Mouse (Mus musculus): ENCODE data around the gene Galntl6.

Galntl6 gene

DNA sequence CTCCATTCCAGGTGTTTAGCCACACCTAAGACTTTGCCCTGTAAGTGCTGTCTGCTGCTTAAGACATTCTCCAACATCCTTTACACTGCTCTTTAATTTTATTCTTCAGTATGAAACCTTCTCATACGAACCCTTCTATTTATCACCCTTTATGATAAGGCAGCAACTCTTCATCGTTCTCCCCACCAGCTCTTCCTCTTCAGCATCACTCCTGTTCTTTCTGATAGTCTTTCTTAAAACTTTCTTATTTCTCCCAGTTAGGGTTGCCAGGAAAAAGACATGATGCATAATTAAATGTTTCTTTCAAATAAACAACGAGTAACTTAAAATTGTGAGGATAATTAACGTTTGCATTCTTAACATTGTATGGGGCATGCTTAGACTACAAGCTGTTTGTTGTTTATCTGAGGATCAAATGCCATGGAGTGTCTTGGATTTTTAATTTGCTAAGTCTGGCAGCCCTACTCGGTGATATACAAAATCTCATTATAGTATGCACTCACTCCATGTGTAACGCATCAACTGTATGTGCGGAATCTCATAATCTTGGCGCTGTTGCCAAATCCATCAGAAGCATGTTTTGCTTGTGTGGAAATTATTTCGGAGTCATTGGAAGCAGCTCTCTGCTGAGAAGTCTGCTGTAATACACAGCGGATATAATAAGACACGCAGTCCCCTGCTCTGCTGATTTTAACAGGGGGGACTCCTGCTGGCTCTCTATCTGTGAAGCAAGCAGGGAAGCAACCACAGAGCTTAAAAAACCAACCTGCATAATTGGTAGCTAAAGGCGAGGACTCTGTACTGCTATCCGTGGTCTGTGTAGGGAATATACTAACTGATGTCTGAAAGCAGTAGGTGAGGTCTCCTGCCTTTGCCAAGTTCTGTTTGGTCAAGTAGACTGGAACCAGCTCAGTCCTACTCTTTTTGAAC lies 1069.7 kb downstream of the Galntl6 start:
- no peak for DNase-seq (ENCODE audit: low spot score)

DNA sequence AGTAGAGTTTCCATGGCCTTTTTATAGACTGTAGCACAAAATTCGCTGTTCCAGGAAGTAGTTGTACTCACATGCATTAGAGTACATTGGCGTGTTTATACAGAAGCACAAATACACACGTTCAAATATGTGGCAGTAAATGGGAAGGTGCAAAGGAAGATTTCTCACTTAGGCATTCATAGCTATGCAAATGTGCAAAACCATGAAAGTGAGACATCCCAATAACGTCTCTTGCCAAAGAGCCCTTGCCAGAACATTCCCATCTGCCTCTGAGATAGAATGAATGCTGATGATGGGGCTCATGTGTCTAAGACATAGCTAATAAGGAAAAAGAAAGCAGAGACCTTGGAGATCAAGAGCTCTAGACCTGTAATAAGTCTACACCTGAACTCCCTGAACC lies 1071.0 kb downstream of the Galntl6 start:
- no peak for DNase-seq (ENCODE audit: low spot score)

DNA sequence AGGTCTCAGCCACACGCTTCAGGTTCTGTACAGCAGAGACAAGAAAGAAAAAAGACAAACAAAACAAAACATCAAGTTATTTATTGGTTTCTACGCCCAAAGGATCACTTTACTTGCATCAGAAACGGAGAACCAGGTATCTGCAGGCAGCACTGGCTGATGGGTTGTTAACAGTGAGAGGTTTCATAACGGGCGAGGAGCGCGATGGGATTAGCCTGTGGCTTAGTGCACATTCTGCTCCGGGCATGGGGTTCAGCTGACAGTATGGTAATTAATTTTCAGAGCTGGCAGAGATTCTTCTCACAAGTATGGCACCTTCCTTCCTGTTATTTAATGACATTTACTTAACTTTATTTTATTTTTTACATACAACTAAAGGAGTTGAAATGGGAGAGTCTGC lies 1075.1 kb downstream of the Galntl6 start:
- no peak for DNase-seq (ENCODE audit: low spot score)

DNA sequence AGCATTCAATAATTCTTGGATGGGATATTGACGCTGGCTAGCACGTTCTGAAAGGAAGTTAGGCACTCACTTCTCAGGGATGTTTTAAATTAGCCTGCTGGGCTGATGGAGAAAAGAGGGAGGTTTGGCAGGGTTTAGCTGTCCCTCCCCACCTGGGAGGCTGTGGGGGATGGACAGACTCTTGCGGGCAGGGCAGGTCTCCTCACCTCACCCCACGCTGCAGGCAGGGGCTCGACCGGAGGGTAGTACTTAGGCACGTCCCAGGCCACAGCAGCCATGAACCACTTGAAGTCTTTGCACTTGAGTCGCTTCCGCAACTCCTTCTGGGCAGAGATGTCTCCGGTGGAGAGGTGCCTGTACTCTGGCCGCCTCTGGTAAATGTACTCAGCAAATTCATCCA lies 1075.5 kb downstream of the Galntl6 start:
- DNase-seq (ENCODE audit: low spot score) = no peak

DNA sequence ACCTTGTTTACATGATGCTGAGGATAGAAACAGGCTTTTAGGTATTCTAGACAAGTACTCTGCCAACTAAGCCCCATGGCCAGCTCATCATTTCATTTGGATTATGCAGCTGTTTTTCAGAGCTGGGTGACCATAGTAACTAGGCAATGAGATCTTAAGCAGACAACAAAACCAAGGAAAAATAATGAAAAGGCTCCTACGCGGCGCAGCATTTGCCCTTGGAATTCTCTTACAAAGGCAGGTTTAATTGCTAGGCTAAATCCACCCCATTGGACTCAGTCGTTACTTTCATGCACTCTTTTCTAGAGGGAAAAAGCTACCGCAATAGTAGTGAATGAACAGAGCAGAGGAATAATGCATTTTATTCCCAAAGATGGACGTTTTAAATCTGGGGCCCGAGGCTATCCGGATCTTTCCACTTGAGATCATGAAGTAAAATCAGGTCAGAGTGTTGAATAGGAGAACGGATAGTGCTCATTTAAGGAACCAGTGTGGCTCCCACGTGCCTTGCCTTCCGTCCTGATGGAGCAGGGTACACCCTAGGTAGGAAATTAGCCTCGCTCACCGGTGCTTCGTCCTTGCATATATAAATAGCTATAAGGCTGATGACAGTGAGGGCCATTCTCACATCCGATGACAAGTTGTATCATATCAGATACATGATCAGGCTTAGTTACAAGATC lies 1076.1 kb downstream of the Galntl6 start:
- no peak for DNase-seq (ENCODE audit: low spot score)

DNA sequence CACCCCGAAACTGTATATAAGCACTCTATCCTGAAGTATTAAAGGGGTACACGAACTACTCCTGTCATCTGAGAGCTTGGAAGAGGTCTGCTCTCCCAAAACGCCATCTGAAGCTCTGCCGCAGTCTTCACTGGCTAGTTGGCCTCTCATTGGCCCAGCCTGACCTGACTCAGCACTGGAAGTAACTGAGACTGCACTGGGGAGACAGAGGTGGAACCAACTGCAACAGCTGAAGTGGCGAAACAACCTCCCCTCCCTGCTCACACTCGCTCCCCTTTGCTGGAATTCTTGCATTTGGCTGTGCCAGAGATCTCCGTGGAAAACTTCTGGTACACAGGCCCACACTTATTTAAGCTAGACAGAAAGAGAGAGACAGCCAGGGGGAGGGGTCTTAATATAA lies 1089.3 kb downstream of the Galntl6 start:
- no peak for DNase-seq (ENCODE audit: low spot score)

DNA sequence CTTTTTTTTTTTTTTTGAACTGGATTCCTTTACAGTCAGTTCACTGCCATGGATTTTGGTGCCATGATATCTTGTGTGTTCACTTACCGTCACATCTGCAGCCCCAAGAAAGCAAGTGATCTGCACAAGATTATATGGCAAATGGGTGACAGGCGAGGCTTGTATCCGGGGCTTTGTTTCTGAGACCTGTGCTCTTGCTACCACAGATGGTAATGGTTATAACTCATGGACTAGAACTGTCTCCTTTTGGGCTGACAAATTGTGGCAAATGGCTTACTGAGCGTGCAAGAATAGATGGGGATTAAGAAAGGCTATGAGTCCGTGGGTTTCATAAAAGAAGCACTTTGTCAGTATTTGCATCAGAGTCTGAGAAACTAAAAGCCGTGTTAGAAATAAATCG lies 1096.4 kb downstream of the Galntl6 start:
- no peak for DNase-seq (ENCODE audit: low spot score)

DNA sequence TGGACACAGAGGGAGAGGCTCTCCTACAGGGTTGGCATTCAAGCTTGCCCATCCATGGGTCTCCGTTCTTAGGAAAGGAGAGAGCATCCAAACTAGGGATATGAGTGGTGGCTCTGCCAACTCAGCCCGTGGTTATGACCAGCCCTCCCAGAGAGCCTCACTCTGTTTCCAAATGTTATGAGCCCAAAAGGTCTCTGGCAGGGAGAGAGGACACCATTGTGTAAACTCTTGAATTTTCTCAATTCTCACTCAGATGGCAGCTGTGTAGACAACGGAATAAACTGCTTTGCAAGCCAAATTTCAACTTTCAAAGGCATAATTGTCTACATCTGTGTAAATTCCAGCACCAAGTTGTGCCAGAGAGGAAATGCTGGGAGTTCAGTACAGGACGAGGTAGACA lies 1105.4 kb downstream of the Galntl6 start:
- DNase-seq (ENCODE audit: low spot score) = no peak

DNA sequence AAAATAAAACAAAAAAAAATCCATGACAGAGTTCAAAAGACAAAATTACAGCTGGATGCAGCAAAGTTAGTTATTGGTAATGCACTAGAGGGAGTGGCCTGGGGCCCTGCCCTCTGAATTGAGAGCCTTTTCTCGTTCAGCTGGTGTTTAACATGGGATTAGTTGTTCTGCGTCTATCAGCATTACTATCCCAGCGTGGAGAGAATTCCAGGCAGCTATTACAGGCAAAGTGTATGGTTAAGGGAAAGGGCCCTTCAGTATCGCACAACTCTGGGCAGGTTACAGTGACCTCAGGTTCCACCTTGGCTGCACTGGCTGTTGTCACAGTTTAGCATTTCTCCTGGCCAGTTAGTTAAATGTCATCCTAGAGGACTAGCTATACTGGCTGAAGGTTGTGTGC lies 1107.3 kb downstream of the Galntl6 start:
- DNase-seq (ENCODE audit: low spot score) = no peak

DNA sequence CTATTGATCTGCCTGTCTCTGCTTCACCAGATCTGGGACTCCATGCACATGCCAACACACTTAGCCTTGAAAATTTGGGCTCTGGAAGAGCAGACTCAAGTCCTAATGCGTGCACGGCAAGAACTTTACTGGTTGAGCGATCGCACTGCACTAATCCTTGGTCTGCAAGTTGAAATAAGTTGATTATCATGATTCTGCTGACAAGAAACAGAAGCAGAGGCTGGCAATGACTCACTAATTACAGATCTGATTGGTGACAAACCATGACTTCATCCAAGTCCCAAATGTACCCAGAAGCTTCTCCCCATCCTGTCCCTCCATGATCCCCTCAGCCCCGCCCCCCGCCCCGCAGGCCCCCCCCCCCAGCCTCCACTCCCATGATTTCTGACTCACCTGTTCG lies 1108.6 kb downstream of the Galntl6 start:
- DNase-seq (ENCODE audit: low spot score) = no peak

DNA sequence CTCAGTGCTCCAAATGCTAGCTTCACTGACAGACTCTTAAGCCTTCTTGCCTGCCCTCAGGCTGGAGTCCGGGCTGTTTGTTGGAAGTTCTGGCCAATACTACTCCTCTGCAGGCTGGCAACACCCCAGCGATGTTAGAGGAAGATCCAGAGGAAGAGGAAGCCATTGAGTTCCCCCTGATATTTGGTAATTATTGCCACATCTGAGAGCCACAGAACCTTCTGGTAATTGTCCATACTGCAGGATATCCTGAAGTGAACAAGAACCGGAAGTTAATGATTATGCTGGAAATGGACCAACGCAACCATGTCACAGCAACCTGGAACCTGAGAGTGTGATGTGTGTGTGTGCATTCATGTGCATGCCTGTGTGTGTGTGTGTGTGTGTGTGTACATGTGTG lies 1111.2 kb downstream of the Galntl6 start:
- DNase-seq (ENCODE audit: low spot score) = no peak

DNA sequence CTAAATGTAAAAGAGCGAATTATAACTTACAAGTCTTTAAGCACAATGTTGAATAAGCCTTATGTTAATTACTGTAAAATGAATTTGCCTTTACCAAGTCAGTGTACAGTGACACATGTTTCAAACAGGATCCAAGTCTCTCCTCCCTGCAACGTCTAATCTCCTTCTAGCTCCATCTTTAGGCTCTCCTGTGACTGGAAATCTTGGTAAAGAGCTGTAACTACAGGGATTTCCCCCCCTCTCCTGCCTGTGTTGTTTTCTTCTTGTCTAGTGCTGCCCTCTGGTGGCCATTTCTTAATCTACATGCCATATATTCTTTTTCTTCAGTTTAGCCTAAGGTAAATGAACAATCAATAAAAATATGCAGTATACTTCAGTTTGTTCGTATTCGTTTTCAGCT lies 1112.1 kb downstream of the Galntl6 start:
- peak; percentile 10 for DNase-seq (ENCODE audit: low spot score)

DNA sequence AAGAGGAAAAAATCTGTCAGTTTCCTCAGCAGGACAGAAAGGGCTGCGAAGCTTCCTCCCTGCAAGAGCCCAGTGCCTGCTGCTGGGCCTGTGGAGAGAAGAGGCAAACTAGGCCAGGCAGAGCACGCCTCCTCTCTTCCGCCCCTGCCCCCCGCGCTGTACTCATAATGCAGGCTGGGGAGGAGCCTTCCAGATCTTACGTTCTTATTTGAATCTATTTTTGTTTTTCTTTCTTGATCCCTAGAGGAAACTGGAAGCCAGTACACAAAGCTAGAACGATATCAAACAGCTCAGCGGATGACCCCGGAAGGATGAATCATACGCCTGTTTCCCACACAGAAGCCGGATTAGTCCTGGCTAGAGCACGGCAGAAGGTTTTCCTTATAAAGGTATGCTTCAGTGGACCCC lies 1112.6 kb downstream of the Galntl6 start:
- DNase-seq (ENCODE audit: low spot score) = peak; percentile 35

DNA sequence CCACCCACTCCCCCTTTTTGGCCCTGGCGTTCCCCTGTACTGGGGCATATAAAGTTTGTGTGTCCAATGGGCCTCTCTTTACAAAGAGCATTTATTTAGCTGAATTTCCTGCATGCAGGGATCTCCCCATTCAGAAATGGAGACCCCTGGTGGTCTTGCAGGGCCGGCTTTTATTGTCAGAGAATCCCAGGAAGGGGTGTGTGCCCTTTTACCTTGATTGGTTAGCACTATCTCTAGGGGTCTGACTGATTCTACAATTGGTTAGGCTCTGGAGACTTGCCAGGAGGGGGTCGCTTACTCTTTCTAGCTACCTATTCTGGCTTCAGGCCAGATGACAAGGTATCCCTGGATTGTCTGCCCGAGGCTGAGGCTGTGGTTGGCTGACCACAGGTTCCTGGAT lies 1119.0 kb downstream of the Galntl6 start:
- no peak for DNase-seq (ENCODE audit: low spot score)

DNA sequence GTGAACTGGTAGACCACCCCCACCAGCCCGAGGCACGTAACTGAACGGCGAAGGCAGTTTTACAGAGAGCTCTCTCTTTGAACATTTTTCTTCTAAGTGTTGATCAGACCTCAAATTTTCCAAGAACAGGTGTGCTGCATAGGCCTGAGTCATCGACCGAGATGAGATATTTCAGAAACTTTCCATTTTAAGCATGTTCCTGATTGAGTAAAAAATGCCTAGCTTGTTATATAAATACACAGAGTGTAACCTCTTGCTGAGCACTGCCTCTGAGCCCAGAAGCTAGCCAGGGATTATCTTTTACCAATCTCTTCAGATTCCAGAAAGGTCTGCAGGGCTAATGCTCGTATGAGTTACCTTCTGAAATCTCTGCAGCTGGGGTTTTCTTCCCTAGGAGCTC lies 1120.2 kb downstream of the Galntl6 start:
- no peak for DNase-seq (ENCODE audit: low spot score)

DNA sequence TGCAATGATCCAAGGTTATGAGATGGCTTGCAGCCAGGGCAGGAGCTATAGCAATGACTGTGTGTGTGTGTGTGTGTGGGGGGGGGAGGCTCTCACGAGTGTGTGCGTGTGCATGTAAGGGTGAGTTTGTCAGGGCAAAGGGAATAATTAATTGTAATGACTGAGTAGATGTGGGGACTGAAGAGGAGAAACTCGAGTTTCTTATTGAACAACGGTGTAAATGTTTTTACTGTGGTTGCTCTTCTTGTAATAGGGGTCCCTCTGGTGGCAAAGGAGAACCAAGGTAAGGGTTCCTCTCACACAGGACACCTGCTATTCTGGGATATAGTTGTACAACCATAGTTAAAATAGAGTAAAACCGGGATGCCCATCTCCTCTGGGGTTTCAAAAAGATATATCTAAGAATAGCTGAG lies 1121.1 kb downstream of the Galntl6 start:
- DNase-seq (ENCODE audit: low spot score) = no peak

DNA sequence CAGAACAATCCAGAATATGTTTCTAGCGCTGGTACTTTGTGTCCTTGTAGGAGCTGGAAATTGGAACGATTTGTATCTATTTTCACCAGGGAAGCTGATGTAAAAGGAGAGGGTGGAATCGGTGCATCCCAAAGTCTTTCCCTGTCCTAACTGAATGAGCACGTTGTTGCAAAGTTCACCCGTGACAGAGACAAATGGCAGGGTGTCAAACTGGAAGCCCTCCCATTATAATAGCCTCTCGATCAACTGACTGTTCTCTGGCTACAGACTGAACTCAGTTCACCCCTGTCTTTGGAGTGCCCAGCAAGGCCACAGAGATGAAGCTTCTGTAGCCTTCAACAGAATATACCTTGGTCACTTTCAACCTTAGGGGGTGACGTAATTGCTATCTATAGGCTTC lies 1132.9 kb downstream of the Galntl6 start:
- no peak for DNase-seq (ENCODE audit: low spot score)

DNA sequence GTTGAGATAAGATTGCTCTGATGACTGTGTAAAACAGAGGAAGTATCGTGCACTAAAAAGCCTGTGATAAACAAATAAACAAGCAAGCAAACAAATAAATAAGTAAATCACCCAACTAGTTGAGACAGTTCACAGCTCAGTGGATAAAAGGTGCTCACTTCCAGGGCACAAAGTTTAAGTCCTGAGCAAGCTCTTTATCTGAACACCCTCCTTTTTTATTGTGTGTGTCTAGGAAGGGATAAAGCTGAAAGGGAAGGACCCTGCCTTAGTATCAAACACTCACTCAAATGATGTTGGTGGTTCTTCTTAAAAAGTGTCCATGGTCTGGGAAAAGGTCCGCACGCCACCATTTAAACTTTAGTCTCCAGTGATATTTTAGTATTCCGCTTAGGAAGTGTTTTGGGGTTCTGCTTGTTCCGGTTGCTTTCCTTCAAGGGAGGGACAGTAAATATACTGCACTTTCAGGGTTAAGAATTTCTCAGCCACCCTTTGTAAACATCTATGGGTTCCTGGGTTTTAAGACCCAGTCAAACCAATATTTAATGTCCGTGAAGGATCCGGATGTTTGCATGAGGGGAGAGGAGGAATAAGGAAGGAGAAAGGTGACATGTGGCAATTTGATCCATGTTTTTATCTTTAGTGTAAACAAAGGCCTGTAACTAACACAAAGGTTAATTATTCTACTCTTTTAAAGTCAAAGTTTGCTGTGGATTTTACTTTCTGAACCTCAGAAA lies 1134.3 kb downstream of the Galntl6 start:
- DNase-seq (ENCODE audit: low spot score) = no peak

DNA sequence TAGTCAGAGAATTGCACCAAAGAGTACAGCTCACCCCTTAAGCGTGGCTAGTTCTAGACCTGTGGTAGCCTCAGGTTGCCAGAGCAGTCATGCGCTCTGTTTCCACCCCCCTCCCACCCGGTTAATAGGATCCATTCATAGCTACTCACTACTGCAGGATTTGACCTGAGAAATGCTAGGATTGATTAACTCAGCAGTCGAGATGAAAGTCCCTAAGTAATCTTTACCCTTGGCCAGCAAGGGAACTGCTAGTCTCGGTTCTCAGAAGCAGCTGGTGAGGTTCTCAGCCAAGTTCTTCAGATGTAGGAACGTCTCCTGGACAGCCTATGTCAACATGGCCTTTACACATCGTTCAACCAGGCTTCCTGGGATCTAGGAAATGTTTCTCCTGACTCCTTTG lies 1135.7 kb downstream of the Galntl6 start:
- no peak for DNase-seq (ENCODE audit: low spot score)

DNA sequence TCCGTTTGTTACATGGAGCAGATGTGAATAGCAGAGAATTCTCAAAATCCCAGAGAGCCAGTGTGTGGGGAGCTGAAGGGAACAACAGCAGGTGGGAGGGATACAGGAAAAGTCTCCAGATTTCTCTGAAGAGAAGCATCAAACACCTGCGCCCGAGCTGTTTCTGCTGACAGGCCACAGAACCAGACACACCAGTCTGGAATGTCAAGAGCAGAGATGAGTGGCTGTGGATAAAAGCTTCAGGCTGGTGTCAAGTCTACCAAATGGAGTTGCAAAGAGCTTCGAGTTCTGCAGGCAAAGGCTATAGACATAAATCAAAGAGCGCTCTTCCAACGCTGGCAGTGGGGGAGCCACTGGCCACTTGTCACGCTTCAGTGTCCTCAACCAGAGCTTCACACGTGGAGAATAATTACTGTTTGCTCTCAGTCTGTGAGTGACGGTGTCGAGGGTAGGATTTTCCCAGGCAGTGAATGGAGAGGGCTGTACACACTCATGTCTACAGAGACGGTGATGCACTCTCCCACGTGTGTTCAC lies 1139.6 kb downstream of the Galntl6 start:
- no peak for DNase-seq (ENCODE audit: low spot score)

DNA sequence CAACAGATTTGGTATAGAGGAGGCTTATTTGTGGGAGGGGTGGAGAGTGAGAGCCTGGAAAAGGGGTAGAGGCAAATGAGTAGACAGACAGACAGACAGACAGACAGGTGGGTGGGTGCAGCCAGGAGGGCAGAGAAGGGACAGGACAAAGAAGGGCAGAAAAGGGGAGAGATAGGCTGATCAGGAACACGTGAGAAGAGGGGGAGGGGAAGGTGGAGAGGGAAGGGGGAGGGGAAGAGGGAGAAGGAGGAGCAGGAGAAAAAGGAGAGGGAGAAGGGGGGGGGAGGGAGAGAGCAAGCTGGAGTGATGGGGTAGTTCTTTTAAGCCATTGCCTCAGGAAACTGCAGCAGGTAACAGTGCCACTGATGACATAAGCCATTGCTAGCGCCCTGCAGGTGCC lies 1144.9 kb downstream of the Galntl6 start:
- no peak for DNase-seq (ENCODE audit: low spot score)

DNA sequence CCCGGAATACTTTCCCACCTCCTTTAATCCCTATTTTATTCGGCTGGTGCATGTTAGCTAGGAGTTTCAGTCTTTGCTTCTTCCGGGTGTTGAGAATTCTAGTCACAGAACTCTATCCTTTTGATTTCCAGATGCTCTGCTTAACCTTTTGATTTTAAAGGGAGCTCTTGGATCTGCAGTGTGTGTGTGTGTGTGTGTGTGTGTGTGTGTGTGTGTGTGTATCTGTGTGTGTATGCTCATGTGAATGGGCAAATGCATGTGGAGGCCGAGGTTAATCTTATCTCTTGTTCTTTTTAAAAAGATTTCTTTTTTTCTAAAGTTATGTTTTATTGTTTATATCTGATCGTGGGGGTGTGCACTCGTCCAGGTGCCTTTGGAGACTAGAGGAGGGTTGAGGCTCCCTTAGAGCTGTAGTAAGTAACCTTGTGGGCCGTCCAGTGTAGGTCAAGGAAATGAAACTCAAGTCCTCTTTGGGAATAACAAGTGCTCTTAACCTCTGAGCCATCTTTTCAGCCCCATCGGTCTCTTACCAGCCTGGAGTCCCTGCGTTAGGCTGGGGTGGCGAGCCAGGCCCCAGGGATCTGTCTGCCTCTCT lies 1145.9 kb downstream of the Galntl6 start:
- no peak for DNase-seq (ENCODE audit: low spot score)

Data from ovary, adult 18-20 months (tissue).